Mouse (Mus musculus) hindbrain, postnatal 0 days (tissue): Measurements from ENCODE around the gene Nanos3. TPM values are rescaled to one million over a fixed set of nuclear protein-coding genes. Genes with fewer than 3 reads are reported as not detected.
A peak's percentile ranks its signal among the peaks of the same experiment; 100 is the strongest.

Experiments used
- ATAC-seq: fragments of 200-750 bp; cut with Nextera tagmentation; 2 replicates; pipeline ENCODE4 v1.8.0; 2017; ENCODE audit warnings: mild to moderate bottlenecking, moderate TSS enrichment, moderate library complexity
- DNase-seq: peaks from one replicate; pipeline ENCODE4 v3.0.0-alpha.2; 2015; ENCODE audit warnings: low spot score
- H3K27ac ChIP-seq: fragments of 300-500 bp; sonication (generic); 2 replicates; pipeline ENCODE4 v1.5.1; 2014; ENCODE audit warnings: mild to moderate bottlenecking
- H3K27me3 ChIP-seq: fragments of 300-500 bp; sonication (generic); 2 replicates; pipeline ENCODE4 v1.6.1; 2014; ENCODE audit warnings: low read length, mixed read lengths; ENCODE audit not compliant: insufficient read depth
- H3K36me3 ChIP-seq: fragments of 300-500 bp; sonication (generic); 2 replicates; pipeline ENCODE4 v1.6.1; 2014; ENCODE audit warnings: low read length, mixed read lengths; ENCODE audit not compliant: insufficient read depth
- H3K4me1 ChIP-seq: fragments of 300-500 bp; sonication (generic); 2 replicates; pipeline ENCODE4 v1.6.1; 2014; ENCODE audit warnings: antibody characterized with exemption, low read length, mixed read lengths; ENCODE audit not compliant: insufficient read depth
- H3K4me2 ChIP-seq: fragments of 300-500 bp; sonication (generic); 2 replicates; pipeline ENCODE4 v1.6.1; 2014; ENCODE audit warnings: low read depth, mild to moderate bottlenecking, low read length, moderate library complexity, mixed read lengths
- H3K4me3 ChIP-seq: fragments of 300-500 bp; sonication (generic); 2 replicates; pipeline ENCODE4 v1.5.1; 2014; ENCODE audit warnings: low read length
- H3K9ac ChIP-seq: fragments of 300-500 bp; sonication (generic); replicated peaks from 2 replicates; pipeline ENCODE4 v1.6.1; 2014; ENCODE audit warnings: mild to moderate bottlenecking, low read length, moderate library complexity, mixed read lengths
- H3K9me3 ChIP-seq: fragments of 300-500 bp; sonication (generic); 2 replicates; pipeline ENCODE4 v1.6.1; 2016; ENCODE audit warnings: low read length, mixed read lengths
- CTCF ChIP-seq: IDR thresholded peaks from 2 replicates; pipeline ENCODE4 v1.5.1; 2016; ENCODE audit warnings: antibody characterized with exemption, control low read depth, low read depth
- WGBS: fragments of 180-500 bp; shearing (Covaris S2); extraction: QIAGEN DNeasy Blood & Tissue Kit; methylation state at CpG from one replicate; pipeline ENCODE4 v1.1.7; 2014; 5-methylcytosine and 5-hydroxymethylcytosine counted together
- polyA plus RNA-seq: library from polyadenylated mRNA; unstranded; fragments of >200 nt; fragmentation: Nextera tagmentation; extraction: Ambion mirVana; gene quantifications from 2 replicates; pipeline ENCODE4 v1.2.1, GENCODE M21; 2015
- total RNA-seq: library from RNA; depleted of rRNA; stranded (reverse); fragments of >200 nt; gene quantifications from 2 replicates; pipeline ENCODE4 v1.2.3, GENCODE M21; 2014

Nanos3 gene
- total and polyA plus RNA-seq, 2 experiments from 2014 or later = 3.2 to 11.5 TPM

GRCm38 (mm10) chr8:84217206-84217605, 32.2 kb upstream of the Nanos3 start:
- H3K4me3 ChIP-seq = no peak overlapping the region
- peaks cover 73% of the 10 kb centered on the region for H3K36me3 ChIP-seq
- H3K9me3 ChIP-seq = no peaks in the 10 kb centered on the region
- WGBS = 91% methylated on average over 11 of the region's 11 CpGs
- no peak for DNase-seq
- H3K4me1 ChIP-seq = no peaks in the 10 kb centered on the region
- no peak overlapping the region for H3K4me2 ChIP-seq
- TF ChIP-seq CTCF = no peak
- no peak overlapping the region for H3K27ac ChIP-seq
- H3K9ac ChIP-seq = no peak overlapping the region
- ATAC-seq = no peak
- no peaks in the 10 kb centered on the region for H3K27me3 ChIP-seq

GRCm38 (mm10) chr8:84213277-84213676, 28.3 kb upstream of the Nanos3 start:
- Histone ChIP-seq H3K9ac (no peak overlapping the region), H3K36me3 (peaks cover 73% of the 10 kb centered on the region), H3K4me3 (no peak overlapping the region), H3K4me1 (0 out of 2 replicates have a peak, but pooled peaks cover 6% of the 10 kb centered on the region), H3K27ac (no peak overlapping the region), H3K9me3 (no peaks in the 10 kb centered on the region), H3K4me2 (no peak overlapping the region), H3K27me3 (no peaks in the 10 kb centered on the region)
- ATAC-seq = no peak
- no peak for TF ChIP-seq CTCF
- no peak for DNase-seq
- 92% methylated on average over 4 of the region's 4 CpGs for WGBS

GRCm38 (mm10) chr8:84211881-84212563, 27.0 kb upstream of the Nanos3 start:
- Histone ChIP-seq H3K36me3 (peaks cover 61% of the 10 kb centered on the region), H3K4me3 (no peak overlapping the region), H3K9me3 (no peaks in the 10 kb centered on the region), H3K27me3 (no peaks in the 10 kb centered on the region), H3K4me1 (peaks cover 11% of the 10 kb centered on the region; the same call in 1 of the 2 replicates), H3K27ac (no peak overlapping the region), H3K9ac (no peak overlapping the region), H3K4me2 (no peak overlapping the region)
- no peak for TF ChIP-seq CTCF
- 88% methylated on average over 31 of the region's 31 CpGs for WGBS
- DNase-seq = no peak
- no peak for ATAC-seq

- 84% methylated on average over 3 of the region's 3 CpGs for WGBS
- Histone ChIP-seq H3K27me3 (no peaks in the 10 kb centered on the region), H3K4me2 (no peak overlapping the region), H3K9ac (no peak overlapping the region), H3K36me3 (peaks cover 53% of the 10 kb centered on the region), H3K9me3 (no peaks in the 10 kb centered on the region), H3K4me1 (peaks cover 11% of the 10 kb centered on the region; the same call in 1 of the 2 replicates), H3K27ac (no peak overlapping the region), H3K4me3 (no peak overlapping the region)
- TF ChIP-seq CTCF = no peak
- ATAC-seq = no peak
- no peak for DNase-seq
Measured at GRCm38 (mm10) chr8:84211202-84211601, 26.2 kb upstream of the Nanos3 start.

GRCm38 (mm10) chr8:84210167-84210791, 25.3 kb upstream of the Nanos3 start:
- DNase-seq (peak; percentile 88), ATAC-seq (peak; percentile 64)
- Histone ChIP-seq H3K27me3 (no peaks in the 10 kb centered on the region), H3K27ac (no peak overlapping the region; the same call in 1 of the 2 replicates), H3K36me3 (peaks cover 45% of the 10 kb centered on the region), H3K4me1 (peaks cover 11% of the 10 kb centered on the region; the same call in 1 of the 2 replicates), H3K4me3 (0 out of 2 replicates have a peak overlapping the region, but pooled peaks have one; percentile 11), H3K4me2 (peak overlapping the region; percentile 38), H3K9me3 (no peaks in the 10 kb centered on the region), H3K9ac (no peak overlapping the region)
- peak; percentile 95 for TF ChIP-seq CTCF
- WGBS = 49% methylated on average over 34 of the region's 34 CpGs

- H3K4me1 ChIP-seq = peaks cover 11% of the 10 kb centered on the region; the same call in 1 of the 2 replicates
- no peak overlapping the region for H3K4me2 ChIP-seq
Measured at GRCm38 (mm10) chr8:84208381-84209380, 23.7 kb upstream of the Nanos3 start.

More at GRCm38 (mm10) chr8:84208381-84209380, 23.7 kb upstream of the Nanos3 start:
- no peak overlapping the region; the same call in 1 of the 2 replicates for H3K9ac ChIP-seq
- ATAC-seq (no peak), DNase-seq (peak; percentile 43)
- no peak overlapping the region for H3K4me3 ChIP-seq
- H3K9me3 ChIP-seq = no peaks in the 10 kb centered on the region
- H3K36me3 ChIP-seq = peaks cover 32% of the 10 kb centered on the region
- TF ChIP-seq CTCF = no peak
- no peaks in the 10 kb centered on the region for H3K27me3 ChIP-seq
- WGBS = 29% methylated on average over 17 of the region's 17 CpGs
- H3K27ac ChIP-seq = peak overlapping the region; percentile 48
